Mouse (Mus musculus): ENCODE measurements around the gene Ninj2.

- TF ChIP-seq CTCF (IDR thresholded peaks at IDR 0.05; ENCODE audit: control insufficient read depth, insufficient read depth, insufficient read length) (no peak), MYOG (IDR thresholded peaks at IDR 0.05; ENCODE audit: control insufficient read depth, extremely low read depth, insufficient read length) (no peak), MAX (IDR thresholded peaks at IDR 0.05) (no peak), USF1 (IDR thresholded peaks at IDR 0.05; ENCODE audit: low read depth) (no peak), MYOD1 (IDR thresholded peaks at IDR 0.05; ENCODE audit: control insufficient read depth, insufficient read length, low read depth) (no peak), FOSL1 (IDR thresholded peaks at IDR 0.05; ENCODE audit: insufficient read depth, low read length, poor library complexity, severe bottlenecking) (no peak)
Observed at GRCm38 (mm10) chr6:120191396-120192170, 98.4 kb downstream of the Ninj2 start.
